Mouse (Mus musculus) 3134 (cell line): ENCODE data around the gene Cox4i2.

Source experiments
- DNase-seq: peaks from one replicate; pipeline ENCODE4 v3.0.0-alpha.2; 2011; ENCODE audit warnings: low spot score; ENCODE audit not compliant: insufficient read length; ENCODE audit errors: extremely low read depth

Cox4i2 gene

GRCm38 (mm10) chr2:152734501-152734900, 19.5 kb upstream of the Cox4i2 start:
- DNase-seq = no peak

- DNase-seq = peak; percentile 93
Observed at GRCm38 (mm10) chr2:152734984-152735383, 19.0 kb upstream of the Cox4i2 start.

GRCm38 (mm10) chr2:152736090-152736601, 17.8 kb upstream of the Cox4i2 start, which contains the start of gene Id1:
Gene Id1, plus strand, starts transcription at chr2:152736251.
- peak; percentile 90 for DNase-seq

- no peak for DNase-seq
Observed at GRCm38 (mm10) chr2:152736748-152737147, 17.2 kb upstream of the Cox4i2 start.

- peak; percentile 70 for DNase-seq
Observed at GRCm38 (mm10) chr2:152737306-152738221, 16.4 kb upstream of the Cox4i2 start.

GRCm38 (mm10) chr2:152738341-152738740, 15.6 kb upstream of the Cox4i2 start:
- no peak for DNase-seq

- peak; percentile 87 for DNase-seq
Observed at GRCm38 (mm10) chr2:152739031-152739841, 14.7 kb upstream of the Cox4i2 start.

- DNase-seq = no peak
Observed at GRCm38 (mm10) chr2:152739842-152740260, 14.1 kb upstream of the Cox4i2 start.

GRCm38 (mm10) chr2:152740490-152740889, 13.5 kb upstream of the Cox4i2 start:
- no peak for DNase-seq

- peak; percentile 95 for DNase-seq
Observed at GRCm38 (mm10) chr2:152741153-152742041, 12.6 kb upstream of the Cox4i2 start.

- DNase-seq = peak; percentile 77
Observed at GRCm38 (mm10) chr2:152742435-152742834, 11.5 kb upstream of the Cox4i2 start.

GRCm38 (mm10) chr2:152756474-152757393, 2.8 kb downstream of the Cox4i2 start:
- DNase-seq = no peak

GRCm38 (mm10) chr2:152757478-152757877, 3.5 kb downstream of the Cox4i2 start:
- DNase-seq = no peak

- DNase-seq = no peak
Observed at GRCm38 (mm10) chr2:152758351-152758750, 4.4 kb downstream of the Cox4i2 start.

- DNase-seq = no peak
Observed at GRCm38 (mm10) chr2:152763310-152763709, 9.3 kb downstream of the Cox4i2 start.

- DNase-seq = no peak
Observed at GRCm38 (mm10) chr2:152764172-152765044, 10.4 kb downstream of the Cox4i2 start.

- DNase-seq = no peak
Observed at GRCm38 (mm10) chr2:152765045-152765674, 11.2 kb downstream of the Cox4i2 start.
